Mouse (Mus musculus) spleen, adult 12 weeks (tissue): ENCODE measurements around the gene Inpp5k.
"Not testable (repeated sequence)": the region's sequence is repeated elsewhere in the genome, so short reads cannot be mapped to it uniquely, and the experiment has no call there.

Source experiments
- DNase-seq: peaks from one replicate; pipeline ENCODE4 v3.0.0; 2022; ENCODE audit warnings: low spot score

The Inpp5k gene

DNA sequence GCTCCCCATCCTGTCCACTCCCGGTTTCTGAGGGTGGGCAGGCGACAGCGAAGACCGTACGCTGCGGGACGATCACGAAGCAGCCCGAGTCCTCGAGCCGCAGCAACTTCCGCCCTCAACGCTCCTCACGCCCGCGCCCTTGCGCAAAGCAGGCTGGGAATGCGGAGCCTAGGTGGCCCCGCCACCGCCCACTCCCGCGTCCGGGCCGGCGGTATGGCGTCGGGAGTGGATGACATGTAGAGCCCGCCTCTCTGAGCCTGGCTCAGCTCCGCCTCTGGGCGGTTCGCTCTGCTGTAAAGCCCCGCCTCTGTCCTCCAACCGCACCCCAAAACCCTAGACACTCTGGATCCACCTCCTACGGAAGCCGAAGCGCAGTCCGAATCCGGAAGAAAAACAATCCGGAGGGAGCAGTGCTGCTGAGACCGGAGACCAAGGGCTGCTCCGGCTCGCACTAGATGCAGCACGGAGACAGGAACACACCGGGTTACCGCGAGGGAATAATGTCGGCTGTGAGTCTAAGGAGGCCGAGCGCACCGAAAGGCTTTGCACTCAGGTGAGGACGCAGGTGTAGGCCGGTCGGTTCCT, at the start of gene Inpp5k:
TSS of gene Inpp5k (plus strand) at position 344 of the 585 bp plus-strand sequence.
- DNase-seq, result peak; percentile 96

GRCm38 (mm10) chr11:75581495-75582149, 49.2 kb upstream of the Inpp5k start:
- DNase-seq, result no peak

DNA sequence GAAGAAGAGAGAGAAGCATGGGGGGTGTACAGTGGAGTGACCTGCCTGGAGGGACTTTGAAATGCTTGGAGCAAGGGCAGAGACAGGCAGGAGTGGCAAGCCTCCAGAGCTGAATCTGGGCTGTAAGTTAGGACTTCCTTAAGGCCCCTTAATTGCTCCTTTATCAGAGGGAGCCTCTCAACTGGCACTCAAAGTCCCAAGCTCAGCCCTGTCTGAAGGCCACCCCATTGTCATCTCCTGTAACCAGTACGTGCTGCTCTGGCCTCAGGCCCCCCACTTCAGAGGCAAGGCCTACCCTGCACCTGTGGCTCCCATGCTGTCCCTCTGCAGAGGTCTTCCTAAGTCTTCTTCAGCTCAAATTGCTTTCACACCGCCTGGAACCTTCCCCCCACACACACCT, 47.3 kb upstream of the Inpp5k start:
- no peak for DNase-seq

DNA sequence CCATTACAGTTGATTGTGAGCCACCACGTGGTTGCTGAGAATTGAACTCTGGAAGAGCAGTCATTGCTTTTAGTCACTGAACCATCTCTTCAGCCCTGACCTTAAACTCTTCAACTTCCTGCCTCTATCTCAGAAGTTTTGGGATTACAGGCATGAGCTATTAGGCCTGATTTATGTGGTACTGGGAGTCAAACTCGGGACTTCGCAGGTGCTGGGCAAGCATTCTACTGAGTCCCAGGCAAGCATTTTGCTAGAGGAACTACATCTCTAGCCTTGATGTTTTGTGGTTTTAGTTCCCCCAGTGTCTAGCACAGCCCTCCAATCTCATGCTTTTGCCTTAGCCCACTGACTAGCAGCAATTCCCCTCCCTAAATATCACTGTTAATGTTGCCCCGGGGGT, 45.7 kb upstream of the Inpp5k start:
- DNase-seq, result no peak

GRCm38 (mm10) chr11:75585978-75586377, 44.8 kb upstream of the Inpp5k start:
- no peak for DNase-seq

GRCm38 (mm10) chr11:75586963-75587362, 43.8 kb upstream of the Inpp5k start:
- DNase-seq, result no peak

- peak; percentile 92 for DNase-seq
Measured at GRCm38 (mm10) chr11:75587493-75588284, 43.1 kb upstream of the Inpp5k start, which contains the start of gene Pitpna. Gene Pitpna (plus strand): TSS chr11:75588097.

- no peak for DNase-seq
Measured at GRCm38 (mm10) chr11:75588285-75588941, 42.4 kb upstream of the Inpp5k start.

DNA sequence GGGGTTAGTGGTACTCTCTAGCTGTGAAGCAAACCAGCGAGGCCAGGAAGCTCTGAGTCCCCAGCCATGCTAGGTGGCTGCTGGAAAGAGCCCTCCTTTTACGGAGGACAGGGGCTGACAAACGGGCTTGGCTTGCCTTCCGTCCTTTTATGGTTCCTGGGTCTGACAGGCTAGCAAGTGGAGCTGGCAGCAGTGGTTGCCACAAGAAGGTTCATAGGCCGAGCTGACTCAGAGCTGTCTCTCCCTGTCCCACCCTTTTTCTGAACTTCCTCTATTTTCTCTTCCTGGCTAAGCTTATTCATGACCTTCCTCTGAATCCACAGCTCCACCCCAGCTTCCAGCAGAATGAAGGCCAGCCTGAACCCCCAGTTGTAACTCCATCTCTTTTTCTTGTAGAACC, 38.2 kb upstream of the Inpp5k start:
- DNase-seq, result no peak

DNA sequence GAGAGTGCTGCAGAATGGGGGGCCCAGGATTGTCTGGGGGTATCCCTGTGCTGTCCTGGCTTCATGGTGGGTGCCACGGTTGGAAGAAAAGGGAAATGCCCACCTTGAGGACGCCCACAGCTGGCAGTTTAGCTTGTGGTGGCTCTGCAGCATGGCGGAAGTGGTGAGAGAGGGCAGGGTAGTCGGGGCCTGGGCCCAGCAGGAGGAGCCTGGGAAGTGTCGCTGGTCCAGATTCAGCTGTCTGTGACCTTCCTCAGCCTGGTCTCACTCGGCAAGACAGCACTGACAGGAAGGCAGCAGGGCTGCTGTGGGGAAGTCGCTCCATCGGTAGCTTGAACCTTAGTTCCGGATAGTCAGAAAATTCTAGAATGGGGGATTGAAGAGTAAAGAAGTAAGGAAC, 36.4 kb upstream of the Inpp5k start:
- no peak for DNase-seq

DNA sequence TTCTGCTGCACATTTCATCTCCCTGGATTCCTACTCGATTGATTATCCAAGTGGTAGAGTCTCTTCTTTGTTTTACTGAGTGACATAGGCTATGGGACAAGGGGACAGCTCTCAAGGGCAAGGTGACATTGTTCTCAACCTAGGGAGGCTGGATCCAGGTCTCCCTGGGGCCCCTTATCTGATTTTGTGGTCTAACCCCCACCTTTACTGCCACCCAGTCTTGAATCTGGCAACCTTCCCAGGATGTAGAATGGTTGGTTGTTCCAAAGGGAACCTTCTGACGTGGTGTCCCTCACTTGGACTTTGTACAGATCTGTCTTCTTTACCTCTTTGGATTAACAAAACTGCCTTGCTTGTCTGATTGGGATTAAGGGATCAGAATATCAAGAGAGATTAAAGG, 35.4 kb upstream of the Inpp5k start:
- no peak for DNase-seq

- no peak for DNase-seq
Measured at GRCm38 (mm10) chr11:75595816-75596215, 35.0 kb upstream of the Inpp5k start.

DNA sequence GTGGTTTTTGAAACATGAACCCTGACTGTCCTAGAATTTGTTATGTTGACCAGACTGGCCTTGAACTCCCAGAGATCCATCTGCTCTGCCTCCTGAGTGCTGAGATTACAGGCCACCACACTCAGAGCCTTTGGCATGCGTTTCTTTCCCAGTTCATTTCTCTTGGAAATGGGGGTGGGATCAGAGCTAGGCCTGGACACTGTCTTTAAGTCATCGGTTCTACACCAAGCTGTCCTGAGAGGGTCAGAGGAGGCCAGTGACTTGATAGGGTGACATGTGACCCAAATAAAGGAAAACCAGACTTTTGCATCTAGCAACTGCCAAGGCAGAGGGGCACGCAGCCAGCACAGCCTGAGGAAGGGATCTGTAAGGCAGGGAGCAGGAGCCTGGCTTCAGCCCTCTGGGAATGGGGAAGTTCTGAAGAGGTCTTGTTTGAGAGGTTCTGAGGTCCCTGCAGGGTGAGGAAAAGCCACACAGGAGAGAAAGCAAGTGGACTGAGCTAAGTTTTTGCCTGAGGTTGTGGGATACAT, 34.0 kb upstream of the Inpp5k start:
- no peak for DNase-seq

DNA sequence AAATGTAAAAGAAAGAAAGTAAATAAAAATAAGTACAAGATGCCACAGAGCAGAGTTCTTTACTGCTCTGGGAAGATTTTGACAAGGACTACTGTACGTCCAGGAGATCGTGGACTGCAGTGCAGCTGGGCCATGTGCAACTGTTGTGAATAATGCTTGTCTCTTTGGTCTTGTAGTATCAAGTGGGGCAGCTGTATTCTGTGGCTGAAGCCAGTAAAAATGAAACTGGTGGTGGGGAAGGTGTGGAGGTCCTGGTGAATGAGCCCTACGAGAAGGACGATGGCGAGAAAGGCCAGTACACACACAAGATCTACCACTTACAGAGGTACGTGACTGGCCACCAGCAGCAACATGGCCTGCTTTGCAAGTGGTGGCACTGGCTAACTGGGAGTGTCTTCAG, 32.8 kb upstream of the Inpp5k start:
- DNase-seq, result no peak

GRCm38 (mm10) chr11:75599802-75600201, 31.0 kb upstream of the Inpp5k start:
- not testable (repeated sequence) for DNase-seq

DNA sequence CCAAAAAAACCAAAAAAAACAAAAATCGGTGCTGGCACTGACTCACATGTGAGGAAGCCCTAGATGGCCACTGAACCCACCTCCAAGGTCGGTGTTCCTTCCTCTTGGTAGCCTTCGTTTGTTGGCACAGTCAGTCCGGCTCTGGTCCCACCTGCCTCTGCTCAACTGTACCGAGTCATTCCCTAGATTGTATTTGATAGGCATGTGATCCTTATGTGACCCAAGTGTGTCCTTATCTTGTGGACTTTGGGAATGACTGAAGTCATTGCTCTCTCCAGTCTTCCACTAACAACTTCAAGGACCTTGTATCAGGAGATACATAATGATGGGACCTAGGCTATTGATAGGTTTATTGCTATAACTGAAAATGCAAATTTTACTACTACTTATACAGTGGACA, 26.0 kb upstream of the Inpp5k start:
- DNase-seq, result no peak

DNA sequence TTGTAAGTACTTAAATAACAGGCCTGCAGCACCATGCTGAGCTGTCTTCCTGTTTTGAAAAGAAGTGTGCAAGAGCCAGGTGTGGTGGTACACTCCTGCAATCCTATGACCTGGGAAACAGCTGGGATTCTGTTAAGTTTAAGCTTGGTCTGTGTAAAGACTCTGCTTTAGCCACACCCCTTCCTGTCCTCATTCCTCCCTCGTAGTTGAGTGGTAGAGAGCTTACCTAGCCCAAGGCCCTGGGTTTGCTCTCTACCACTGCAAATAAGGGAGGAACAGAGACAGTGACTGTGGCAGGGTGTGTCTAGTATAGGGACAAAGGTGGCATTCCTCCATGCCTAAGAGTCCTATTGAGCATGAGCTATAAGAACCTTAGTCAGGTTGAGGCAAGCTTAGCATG, 25.5 kb upstream of the Inpp5k start:
- no peak for DNase-seq

DNA sequence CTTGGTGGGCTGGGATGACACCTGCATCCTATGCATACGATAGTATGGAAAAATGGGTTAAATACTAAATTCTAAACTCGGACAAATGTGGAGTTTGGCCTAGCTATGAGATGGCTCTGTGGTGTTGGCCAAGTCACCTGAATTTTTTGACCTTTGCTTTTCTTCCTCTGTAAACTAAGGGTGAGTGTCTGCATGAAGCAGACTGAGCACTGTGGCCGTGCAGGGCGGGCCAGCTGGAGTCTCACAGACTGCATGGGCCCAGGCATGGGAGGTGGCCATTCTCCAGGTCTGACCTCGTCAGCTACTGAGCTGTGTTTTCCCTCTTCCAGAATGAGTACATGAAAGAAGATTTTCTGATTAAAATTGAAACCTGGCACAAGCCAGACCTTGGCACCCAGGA, 22.0 kb upstream of the Inpp5k start:
- no peak for DNase-seq

- DNase-seq, result no peak
Measured at GRCm38 (mm10) chr11:75610021-75610420, 20.8 kb upstream of the Inpp5k start.

- no peak for DNase-seq
Measured at GRCm38 (mm10) chr11:75614769-75615168, 16.0 kb upstream of the Inpp5k start.

DNA sequence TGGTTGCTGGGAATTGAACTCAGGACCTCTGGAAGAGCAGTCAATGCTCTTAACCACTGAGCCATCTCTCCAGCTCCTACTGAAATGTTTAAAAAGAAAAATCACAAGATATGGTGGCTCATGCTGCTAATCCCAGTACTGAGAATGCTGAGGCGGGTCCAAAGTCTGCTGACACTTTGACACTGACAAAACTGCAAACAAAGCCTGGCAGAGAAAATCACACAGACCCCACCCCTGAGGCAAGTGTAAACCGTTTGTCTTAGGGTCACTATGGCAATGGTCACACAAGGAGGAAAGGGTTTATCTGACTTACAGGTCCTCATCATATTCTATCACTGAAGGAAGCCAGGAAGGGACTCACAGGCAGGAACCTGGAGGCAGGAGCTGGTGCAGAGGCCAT, 15.2 kb upstream of the Inpp5k start:
- no peak for DNase-seq

- DNase-seq, result no peak
Measured at GRCm38 (mm10) chr11:75619133-75619532, 11.7 kb upstream of the Inpp5k start.
